Mouse (Mus musculus) ES-E14 (cell line): ENCODE data around the gene Klhl33.

Experiments
- CHD2 ChIP-seq: IDR thresholded peaks from 2 replicates; pipeline ENCODE4 v1.6.1; 2014; ENCODE audit warnings: mild to moderate bottlenecking, low read depth, low read length, inconsistent platforms
- ZC3H11A ChIP-seq: IDR thresholded peaks from 2 replicates; pipeline ENCODE4 v1.6.1; 2012; ENCODE audit warnings: low read depth, mild to moderate bottlenecking, inconsistent platforms, low read length, borderline replicate concordance

DNA sequence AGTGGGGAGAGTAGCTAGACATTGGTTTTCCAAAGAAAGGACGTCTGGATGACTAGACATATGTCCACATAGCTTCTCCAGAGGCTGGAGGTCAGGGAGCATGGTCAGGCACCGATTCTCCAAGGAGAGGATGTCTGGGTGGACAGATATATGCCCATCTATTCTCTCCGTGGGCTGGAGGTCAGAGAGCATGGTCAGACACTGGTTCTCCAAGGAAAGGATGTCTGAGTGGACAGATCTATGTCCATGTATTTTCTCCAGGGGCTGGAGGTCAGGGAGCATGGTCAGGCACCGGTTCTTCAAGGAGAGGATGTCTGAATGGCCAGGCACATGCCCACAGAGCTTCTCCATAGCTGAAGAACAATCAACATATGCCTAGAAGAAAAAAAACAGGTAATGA is 29.1 kb downstream of the Klhl33 start:
- TF ChIP-seq CHD2 (no peak), ZC3H11A (no peak)
